Mouse (Mus musculus): ENCODE data around the gene Yes1. TPM values are rescaled to one million over a fixed set of nuclear protein-coding genes. Genes with fewer than 3 reads are reported as not detected.
"Not testable (repeated sequence)": the region's sequence is repeated elsewhere in the genome, so short reads cannot be mapped to it uniquely, and the experiment has no call there.

Yes1 gene
- polyA plus RNA-seq, 1 experiment from 2014 or later: 42.4 TPM

GRCm38 (mm10) chr5:32728300-32728699 is 117.3 kb downstream of the Yes1 start:
- WGBS: 80% methylated on average over 7 of the region's 7 CpGs
- H3K27ac ChIP-seq (ENCODE audit: low read length): no peak overlapping the region

GRCm38 (mm10) chr5:32728851-32729250 is 117.9 kb downstream of the Yes1 start:
- no peak overlapping the region for H3K4me3 ChIP-seq (ENCODE audit: low read length)
- no peak overlapping the region for H3K9ac ChIP-seq (ENCODE audit: low read length)
- 79% methylated on average over 8 of the region's 8 CpGs for WGBS
- H3K27me3 ChIP-seq (ENCODE audit: control insufficient read depth, insufficient read depth, low read depth, low read length): no peaks in the 10 kb centered on the region
- H3K27ac ChIP-seq (ENCODE audit: low read length): no peak overlapping the region
- H3K9me3 ChIP-seq (ENCODE audit: control insufficient read depth, low read length): no peaks in the 10 kb centered on the region; the same call in 1 of the 2 replicates
- H3K4me1 ChIP-seq (replicated peaks; ENCODE audit: control insufficient read depth, insufficient read depth, low read length): no peaks in the 10 kb centered on the region
- H3K36me3 ChIP-seq (ENCODE audit: control insufficient read depth, insufficient read depth, low read length): no peaks in the 10 kb centered on the region
- H3K4me2 ChIP-seq (ENCODE audit: low read depth, low read length): no peak overlapping the region
- ATAC-seq (ENCODE audit: low read depth): no peak

More at GRCm38 (mm10) chr5:32728300-32728699, 117.3 kb downstream of the Yes1 start:
- no peaks in the 10 kb centered on the region for H3K36me3 ChIP-seq (ENCODE audit: control insufficient read depth, insufficient read depth, low read length)
- no peaks in the 10 kb centered on the region for H3K9me3 ChIP-seq (ENCODE audit: control insufficient read depth, low read length)
- H3K4me2 ChIP-seq (ENCODE audit: low read depth, low read length): no peak overlapping the region
- ATAC-seq (ENCODE audit: low read depth): no peak
- no peaks in the 10 kb centered on the region for H3K4me1 ChIP-seq (replicated peaks; ENCODE audit: control insufficient read depth, insufficient read depth, low read length)
- no peak overlapping the region for H3K4me3 ChIP-seq (ENCODE audit: low read length)
- no peaks in the 10 kb centered on the region for H3K27me3 ChIP-seq (ENCODE audit: control insufficient read depth, insufficient read depth, low read depth, low read length)
- H3K9ac ChIP-seq (ENCODE audit: low read length): no peak overlapping the region

- not testable (repeated sequence) for H3K36me3 ChIP-seq (ENCODE audit: control insufficient read depth, insufficient read depth, low read length); H3K27me3 ChIP-seq (ENCODE audit: control insufficient read depth, insufficient read depth, low read depth, low read length); H3K4me2 ChIP-seq (ENCODE audit: low read depth, low read length); H3K4me1 ChIP-seq (replicated peaks; ENCODE audit: control insufficient read depth, insufficient read depth, low read length); H3K4me3 ChIP-seq (ENCODE audit: low read length); H3K27ac ChIP-seq (ENCODE audit: low read length); H3K9me3 ChIP-seq (ENCODE audit: control insufficient read depth, low read length); H3K9ac ChIP-seq (ENCODE audit: low read length)
- ATAC-seq (ENCODE audit: low read depth): peak; percentile 56; the same call in 1 of the 2 replicates
- WGBS: 90% methylated on average over 6 of the region's 6 CpGs
Measured at GRCm38 (mm10) chr5:32733892-32734291, 122.9 kb downstream of the Yes1 start.

- Histone ChIP-seq H3K27ac (ENCODE audit: low read length) (no peak overlapping the region), H3K9ac (ENCODE audit: low read length) (no peak overlapping the region), H3K9me3 (ENCODE audit: control insufficient read depth, low read length) (no peaks in the 10 kb centered on the region; the same call in 1 of the 2 replicates), H3K4me1 (replicated peaks; ENCODE audit: control insufficient read depth, insufficient read depth, low read length) (no peaks in the 10 kb centered on the region), H3K4me2 (ENCODE audit: low read depth, low read length) (no peak overlapping the region), H3K36me3 (ENCODE audit: control insufficient read depth, insufficient read depth, low read length) (0 out of 2 replicates have a peak, but pooled peaks cover 4% of the 10 kb centered on the region), H3K4me3 (ENCODE audit: low read length) (no peak overlapping the region), H3K27me3 (ENCODE audit: control insufficient read depth, insufficient read depth, low read depth, low read length) (no peaks in the 10 kb centered on the region)
- no peak for ATAC-seq (ENCODE audit: low read depth)
- 85% methylated on average over 6 of the region's 6 CpGs for WGBS
Measured at GRCm38 (mm10) chr5:32735779-32736178, 124.8 kb downstream of the Yes1 start.

Other genes starting within 250 kb of the Yes1 start
- 192 and 200 TPM in 2 replicates for gene Ppp1cb, start 152.3 kb upstream of the Yes1 start, polyA plus RNA-seq (2015; fragmentation: Nextera tagmentation; extraction: Ambion mirVana)
- gene Pisd, start 174.5 kb downstream of the Yes1 start, polyA plus RNA-seq (2015; fragmentation: Nextera tagmentation; extraction: Ambion mirVana): 65.1 and 67.0 TPM in 2 replicates
- not detected in 2 replicates for gene Gm20671, start 215.9 kb downstream of the Yes1 start, polyA plus RNA-seq (2015; fragmentation: Nextera tagmentation; extraction: Ambion mirVana)
- gene Prr14l, start 243.1 kb downstream of the Yes1 start, polyA plus RNA-seq (2015; fragmentation: Nextera tagmentation; extraction: Ambion mirVana): 9.7 and 13.2 TPM in 2 replicates